Mouse (Mus musculus): ENCODE measurements around the gene Zfp658.

Zfp658 gene

GRCm38 (mm10) chr7:43562006-43562633 lies at the start of gene Zfp658:
Gene Zfp658, plus strand, starts transcription at chr7:43562256.
- DNase-seq (ENCODE audit: low spot score in 2 of 2), result peak; percentile 84 to 86

GRCm38 (mm10) chr7:43512519-43512918 lies 49.5 kb upstream of the Zfp658 start:
- no peak for DNase-seq (ENCODE audit: low spot score in 2 of 2)

DNA sequence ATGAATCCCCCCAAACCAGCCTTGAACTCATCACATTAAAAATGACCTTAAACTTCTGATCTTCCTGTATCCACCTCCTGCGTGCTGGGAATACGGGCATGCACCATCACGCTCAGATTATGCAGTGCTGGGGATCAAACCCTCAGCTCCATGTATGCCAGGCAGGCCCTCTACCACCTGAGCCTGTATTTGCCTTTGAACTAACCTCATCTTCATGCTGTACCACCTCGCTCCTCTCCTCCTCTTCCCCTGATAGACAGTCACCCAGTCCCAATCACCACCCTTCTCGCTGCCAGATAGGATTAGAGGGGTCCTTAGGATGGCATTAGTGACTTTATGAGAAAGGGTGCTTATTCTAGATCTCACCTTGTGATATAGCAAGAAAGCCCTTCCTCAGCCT lies 47.0 kb upstream of the Zfp658 start:
- no peak for DNase-seq (ENCODE audit: low spot score in 2 of 2)

DNA sequence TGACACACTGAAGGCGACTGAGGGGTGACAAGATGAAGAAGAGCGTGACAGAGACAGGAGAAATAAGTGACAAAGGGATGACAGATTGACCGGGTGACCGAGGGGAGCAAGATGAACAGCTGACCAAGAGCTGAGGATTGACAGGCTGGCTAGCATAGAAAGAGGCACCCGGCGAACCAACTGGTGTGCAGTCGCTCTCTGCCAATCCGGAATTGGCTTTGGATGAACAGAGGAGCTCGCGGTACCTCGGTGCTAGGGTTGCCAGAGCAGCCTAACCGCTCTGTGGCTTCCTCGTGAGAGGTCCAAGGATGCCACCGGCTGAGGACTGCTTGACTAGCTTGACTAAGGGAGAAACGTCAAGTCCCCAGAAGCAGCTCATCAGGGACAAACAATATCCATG lies 43.7 kb upstream of the Zfp658 start:
- DNase-seq (ENCODE audit: low spot score in 2 of 2), result no peak

DNA sequence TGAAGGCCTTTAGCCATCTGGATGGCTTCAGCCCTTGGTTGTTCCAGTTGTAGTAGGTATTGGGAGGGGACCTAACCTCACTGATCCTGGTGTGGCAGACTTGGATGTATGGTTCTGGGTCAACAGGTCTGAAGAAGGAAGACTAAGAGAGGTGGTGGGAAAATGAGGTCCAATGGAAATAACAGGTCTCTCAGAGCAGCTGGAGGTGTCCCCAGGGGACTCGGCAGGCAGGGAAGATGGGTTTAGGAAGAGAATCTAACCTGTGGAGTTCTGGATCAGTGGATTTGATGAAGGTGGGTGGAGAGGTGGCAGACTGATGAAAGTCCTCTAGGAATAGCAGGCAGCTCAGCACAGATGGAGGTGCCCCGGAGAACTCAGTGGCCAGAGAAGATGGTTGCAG lies 39.3 kb upstream of the Zfp658 start:
- DNase-seq (ENCODE audit: low spot score in 2 of 2), result no peak

- no peak for DNase-seq (ENCODE audit: low spot score in 2 of 2)
Measured at GRCm38 (mm10) chr7:43525313-43525712, 36.7 kb upstream of the Zfp658 start.

GRCm38 (mm10) chr7:43530216-43530785 lies 31.8 kb upstream of the Zfp658 start:
- DNase-seq (ENCODE audit: low spot score in 2 of 2), result no peak

DNA sequence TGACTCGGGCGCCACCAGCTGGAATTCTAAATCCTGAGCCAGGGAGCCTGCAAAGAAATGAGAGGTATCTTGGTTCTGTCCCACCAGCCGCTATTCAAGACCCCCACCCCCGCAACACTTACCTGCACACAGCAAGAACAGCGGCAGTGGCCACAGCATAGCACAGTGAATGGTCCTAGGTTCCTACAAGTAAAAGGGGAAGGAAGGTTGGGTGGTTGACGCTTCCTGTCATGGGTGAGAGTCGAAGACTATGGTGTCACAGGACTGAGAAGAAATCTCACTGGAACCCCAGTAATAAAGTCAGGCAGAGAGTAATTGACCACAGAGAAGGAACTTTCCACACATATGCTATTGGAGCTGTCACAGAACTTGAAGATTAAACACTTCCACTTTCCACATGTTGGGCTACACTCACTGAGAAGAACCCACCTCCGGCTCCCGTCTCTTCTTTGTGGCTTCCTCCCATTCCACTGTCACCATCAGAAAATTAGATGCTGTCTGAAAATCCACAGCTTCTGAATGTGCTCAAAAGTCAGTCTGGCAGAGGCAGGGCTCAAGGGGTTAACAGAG lies 29.0 kb upstream of the Zfp658 start:
- DNase-seq (ENCODE audit: low spot score in 2 of 2), result no peak

GRCm38 (mm10) chr7:43538524-43538923 lies 23.5 kb upstream of the Zfp658 start:
- no peak for DNase-seq (ENCODE audit: low spot score in 2 of 2)

- no peak for DNase-seq (ENCODE audit: low spot score in 2 of 2)
Measured at GRCm38 (mm10) chr7:43544225-43544977, 17.7 kb upstream of the Zfp658 start, which contains the start of gene Cd33. Gene Cd33, minus strand, starts transcription at chr7:43544428.

DNA sequence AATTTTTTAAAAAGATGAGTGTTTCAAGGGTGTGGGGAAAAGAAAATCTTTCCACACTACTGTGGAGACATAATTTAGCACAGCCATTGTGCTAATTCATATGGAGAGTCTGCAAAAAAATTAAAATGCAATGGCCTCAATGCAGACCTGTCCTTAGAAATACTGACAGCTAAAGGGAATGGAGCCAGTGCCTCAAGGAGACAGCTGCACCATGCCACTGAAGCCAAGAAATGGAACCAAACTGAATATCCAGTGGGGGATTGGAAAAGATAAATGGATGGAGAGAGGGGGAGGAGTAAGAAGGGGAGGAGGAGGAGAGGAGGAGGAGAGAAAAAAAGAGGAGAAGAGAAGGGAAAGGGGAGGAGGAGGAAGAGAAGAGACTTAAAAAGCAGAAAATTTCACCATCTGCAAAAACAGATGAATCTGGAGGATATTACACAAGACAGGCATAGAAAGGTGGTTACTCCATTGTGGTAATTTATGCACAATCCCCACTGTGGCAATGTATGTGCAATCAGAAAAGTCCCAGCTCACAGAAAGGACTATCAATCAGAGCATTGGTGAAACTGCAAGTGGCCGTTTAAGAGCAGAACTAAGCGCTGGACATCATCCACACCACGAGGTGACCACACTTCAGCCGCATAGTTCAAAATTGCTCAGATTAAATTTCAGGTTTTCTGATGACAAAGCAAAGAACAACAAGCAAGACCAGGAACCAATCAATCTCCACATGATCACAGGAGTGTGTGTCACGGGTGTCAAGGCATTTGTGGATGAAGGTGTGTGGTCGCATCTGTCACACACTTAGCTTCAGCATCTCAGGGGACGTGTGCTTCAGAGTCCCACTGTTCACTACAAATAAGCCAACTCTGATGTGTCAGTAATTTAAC lies 16.2 kb upstream of the Zfp658 start:
- no peak for DNase-seq (ENCODE audit: low spot score in 2 of 2)

DNA sequence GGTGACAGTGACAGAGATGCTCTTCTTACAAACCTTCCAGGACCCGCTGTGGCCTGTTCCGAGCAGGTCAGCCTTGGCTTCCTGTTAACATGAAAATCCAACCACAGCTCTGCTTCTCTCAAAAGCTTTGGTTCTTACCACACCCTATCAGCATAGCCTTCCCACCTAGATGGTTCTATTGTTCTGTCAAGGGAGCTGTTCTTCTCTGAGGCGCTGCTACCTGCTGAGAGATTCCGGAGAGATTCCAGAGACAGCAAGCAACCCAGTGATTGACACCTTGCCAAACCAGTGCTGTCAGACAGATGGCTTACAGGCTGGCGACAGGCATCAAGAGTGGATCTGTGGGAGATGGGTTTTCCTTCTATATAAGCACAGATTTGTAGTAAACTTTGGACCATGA lies 14.4 kb upstream of the Zfp658 start:
- DNase-seq (ENCODE audit: low spot score in 2 of 2), result no peak

DNA sequence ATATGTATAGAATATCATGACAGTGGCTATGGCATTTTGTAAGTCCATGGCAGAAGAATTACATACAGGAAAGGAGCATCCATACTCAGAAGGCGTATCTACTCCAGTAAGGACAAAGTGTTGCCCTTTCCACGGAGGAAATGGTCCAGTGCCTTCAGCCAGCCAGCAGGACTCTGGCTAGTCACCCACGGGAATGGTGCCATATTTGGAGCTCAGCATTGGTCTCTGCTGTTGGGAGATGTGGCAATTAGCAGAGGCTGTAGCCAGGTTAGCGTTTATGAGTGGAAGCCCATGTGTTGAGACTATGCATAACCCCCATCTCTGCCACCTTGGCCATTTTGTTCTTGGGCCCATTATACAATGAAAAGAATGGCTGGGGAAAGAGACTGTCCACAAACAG lies 13.8 kb upstream of the Zfp658 start:
- no peak for DNase-seq (ENCODE audit: low spot score in 2 of 2)

DNA sequence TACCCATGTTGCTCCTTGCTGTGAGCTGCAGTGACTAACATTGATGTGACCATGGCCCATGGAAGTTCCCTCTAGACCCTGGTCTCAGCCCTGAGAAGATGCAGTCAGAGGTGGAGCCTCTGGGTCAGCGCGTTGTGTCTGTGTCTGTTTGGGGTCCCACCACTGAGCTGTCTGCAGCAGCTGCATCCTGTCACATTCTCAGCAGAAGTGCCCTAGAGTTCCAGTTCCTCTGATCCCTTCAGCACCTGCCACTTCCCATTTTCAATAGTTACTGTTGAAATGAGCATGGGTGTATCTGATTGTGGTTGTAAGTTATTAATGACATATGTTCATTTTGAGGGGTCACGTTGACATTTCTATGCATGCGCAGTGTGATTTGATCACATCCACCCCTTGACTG lies 8.9 kb upstream of the Zfp658 start:
- no peak for DNase-seq (ENCODE audit: low spot score in 2 of 2)

DNA sequence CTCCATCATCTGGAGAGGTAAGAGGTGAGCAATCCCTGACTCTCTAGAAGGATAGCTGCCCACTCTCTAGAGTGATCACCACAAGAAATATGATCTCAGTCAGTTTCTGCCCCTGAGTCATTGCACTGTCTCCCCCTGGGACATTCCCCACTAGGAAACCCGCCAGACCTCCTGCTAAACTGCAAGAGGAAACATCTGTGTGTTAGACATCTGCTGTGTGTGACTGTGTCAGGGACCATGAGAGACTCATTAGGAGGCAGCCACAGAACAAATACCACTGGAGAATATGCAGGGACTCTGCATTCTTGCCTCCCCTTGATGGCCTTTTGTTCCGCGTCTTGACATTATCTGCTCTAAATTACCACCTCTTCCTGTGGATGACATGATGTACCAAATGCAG lies 7.5 kb upstream of the Zfp658 start:
- no peak for DNase-seq (ENCODE audit: low spot score in 2 of 2)

DNA sequence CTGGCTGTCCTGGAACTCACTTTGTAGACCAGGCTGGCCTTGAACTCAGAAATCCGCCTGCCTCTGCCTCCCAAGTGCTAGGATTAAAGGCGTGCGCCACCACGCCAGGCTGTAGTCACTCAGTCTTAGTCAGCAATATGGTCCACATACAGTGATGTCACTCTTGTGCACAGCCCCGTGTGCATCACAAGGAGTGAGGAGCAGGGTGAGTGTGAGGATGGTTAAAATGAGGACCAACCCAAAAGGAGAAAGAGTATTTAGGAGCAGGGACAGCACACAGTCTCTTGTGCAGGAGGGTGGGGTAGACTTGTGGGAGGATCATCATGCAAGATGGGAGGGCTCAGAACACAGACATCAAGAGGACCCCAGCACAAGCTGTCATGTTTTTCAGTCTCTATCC lies 6.7 kb upstream of the Zfp658 start:
- no peak for DNase-seq (ENCODE audit: low spot score in 2 of 2)

GRCm38 (mm10) chr7:43556901-43557300 lies 5.2 kb upstream of the Zfp658 start:
- no peak for DNase-seq (ENCODE audit: low spot score in 2 of 2)

GRCm38 (mm10) chr7:43562651-43563070 lies 605 bp downstream of the Zfp658 start:
- DNase-seq (ENCODE audit: low spot score in 2 of 2), result no peak

- DNase-seq (ENCODE audit: low spot score in 2 of 2), result no peak
Measured at GRCm38 (mm10) chr7:43563300-43563699, 1.2 kb downstream of the Zfp658 start.

GRCm38 (mm10) chr7:43571216-43571615 lies 9.2 kb downstream of the Zfp658 start:
- no peak for DNase-seq (ENCODE audit: low spot score in 2 of 2)

GRCm38 (mm10) chr7:43579440-43580171 lies 17.6 kb downstream of the Zfp658 start, which contains the start of gene Zfp719:
Gene Zfp719, plus strand, starts transcription at chr7:43579610.
- DNase-seq (ENCODE audit: low spot score in 2 of 2), result peak; percentile 94

Data from right cerebral cortex, adult 2 months (tissue).